7 mouse cellular contexts compared by ENCODE assay signal in the genomic region with DNA sequence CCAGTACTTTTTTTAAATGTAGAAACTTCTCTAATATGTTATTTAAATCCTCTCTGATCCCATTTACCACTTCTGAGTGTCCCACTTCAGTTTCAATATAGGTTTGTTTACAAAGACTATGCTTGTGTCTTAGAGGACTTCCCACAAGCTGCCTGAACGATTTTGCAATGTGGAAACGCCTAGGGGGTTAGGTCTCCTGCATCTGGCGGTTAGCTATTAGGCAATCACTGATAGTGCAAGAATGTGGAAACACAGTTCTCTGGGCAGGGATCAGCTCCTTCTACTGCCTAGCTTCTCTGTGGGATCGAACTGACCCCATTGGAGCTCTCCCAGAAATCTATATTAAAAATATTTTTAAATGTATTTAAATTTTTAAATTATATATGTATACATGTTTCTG. TPM values are rescaled to one million over a fixed set of nuclear protein-coding genes. Genes with fewer than 3 reads are reported as not detected.
DNase-seq lines count a peak whose midpoint lies in the region; ATAC-seq and TF ChIP-seq lines count a peak whose summit lies in the region.

A gene (minus strand): TSS at position 83 of the 400 bp plus-strand sequence.

- TF ChIP-seq EP300 in stomach, postnatal 0 days (optimal IDR thresholded peaks at IDR 0.05): no peak

- no peaks in the 10 kb centered on the region for H3K36me3 ChIP-seq in stomach, embryonic 14.5 days (ENCODE audit: control insufficient read depth, insufficient read depth, low read length)
- H3K36me3 ChIP-seq in stomach, postnatal 0 days (ENCODE audit: control insufficient read depth, insufficient read depth, low read length): no peaks in the 10 kb centered on the region
- no peaks in the 10 kb centered on the region for H3K36me3 ChIP-seq in hindbrain, embryonic 14.5 days (replicated peaks; ENCODE audit: control insufficient read depth, insufficient read depth)
- no peaks in the 10 kb centered on the region for H3K36me3 ChIP-seq in lung, embryonic 14.5 days (ENCODE audit: insufficient read depth)
- no peaks in the 10 kb centered on the region for H3K36me3 ChIP-seq in stomach, embryonic 15.5 days

- no peak for TF ChIP-seq CTCF in stomach, postnatal 0 days (IDR thresholded peaks at IDR 0.05; ENCODE audit: low read depth)
- TF ChIP-seq CTCF in embryonic fibroblast, embryonic 13.5 days (IDR thresholded peaks at IDR 0.05; ENCODE audit: borderline replicate concordance, insufficient read depth, low read length): no peak
- TF ChIP-seq CTCF in lung, embryonic 14.5 days (IDR thresholded peaks at IDR 0.05; ENCODE audit: low read depth): no peak

- no peak for TF ChIP-seq POLR2A in embryonic fibroblast, embryonic 13.5 days (IDR thresholded peaks at IDR 0.05; ENCODE audit: low read depth, low read length)

- H3K4me2 ChIP-seq in stomach, embryonic 14.5 days (replicated peaks; ENCODE audit: low read depth, low read length): no peak within 1 kb of the TSS
- no peak within 1 kb of the TSS for H3K4me2 ChIP-seq in stomach, postnatal 0 days (replicated peaks; ENCODE audit: low read depth)
- no peak within 1 kb of the TSS for H3K4me2 ChIP-seq in hindbrain, embryonic 14.5 days (replicated peaks)
- H3K4me2 ChIP-seq in lung, embryonic 14.5 days: no peak within 1 kb of the TSS
- no peak within 1 kb of the TSS for H3K4me2 ChIP-seq in stomach, embryonic 15.5 days

- no peak within 1 kb of the TSS for H3K9ac ChIP-seq in stomach, embryonic 14.5 days (replicated peaks; ENCODE audit: low read depth, low read length)
- H3K9ac ChIP-seq in stomach, postnatal 0 days (ENCODE audit: low read length): no peak within 1 kb of the TSS
- no peak within 1 kb of the TSS for H3K9ac ChIP-seq in hindbrain, embryonic 14.5 days
- H3K9ac ChIP-seq in lung, embryonic 14.5 days: no peak within 1 kb of the TSS
- no peak within 1 kb of the TSS for H3K9ac ChIP-seq in stomach, embryonic 15.5 days

- no peak for ATAC-seq in stomach, embryonic 14.5 days (ENCODE audit: insufficient number of reproducible peaks, insufficient read depth, low FRiP score, low read depth)
- no peak for ATAC-seq in stomach, postnatal 0 days (ENCODE audit: low FRiP score, low TSS enrichment)
- ATAC-seq in hindbrain, embryonic 14.5 days (ENCODE audit: low FRiP score): no peak
- no peak for ATAC-seq in lung, embryonic 14.5 days (ENCODE audit: insufficient read depth)
- ATAC-seq in stomach, embryonic 15.5 days (ENCODE audit: insufficient read depth, low FRiP score, low read depth): no peak

- no peak within 1 kb of the TSS for H3K27ac ChIP-seq in stomach, embryonic 14.5 days (ENCODE audit: low read length)
- no peak within 1 kb of the TSS for H3K27ac ChIP-seq in stomach, postnatal 0 days (replicated peaks)
- no peak within 1 kb of the TSS for H3K27ac ChIP-seq in embryonic fibroblast, embryonic 13.5 days (ENCODE audit: insufficient read depth, low read length)
- no peak within 1 kb of the TSS for H3K27ac ChIP-seq in hindbrain, embryonic 14.5 days
- H3K27ac ChIP-seq in lung, embryonic 14.5 days (ENCODE audit: low read depth): no peak within 1 kb of the TSS
- no peak within 1 kb of the TSS for H3K27ac ChIP-seq in stomach, embryonic 15.5 days

- WGBS in stomach, embryonic 14.5 days: 38% methylated on average over 4 of the region's 4 CpGs
- 23% methylated on average over 4 of the region's 4 CpGs for WGBS in stomach, postnatal 0 days
- 70% methylated on average over 4 of the region's 4 CpGs for WGBS in hindbrain, embryonic 14.5 days
- 26% methylated on average over 4 of the region's 4 CpGs for WGBS in lung, embryonic 14.5 days
- WGBS in stomach, embryonic 15.5 days: 37% methylated on average over 4 of the region's 4 CpGs

- H3K4me3 ChIP-seq in stomach, embryonic 14.5 days (ENCODE audit: low read depth, low read length): no peak within 1 kb of the TSS
- no peak within 1 kb of the TSS for H3K4me3 ChIP-seq in stomach, postnatal 0 days (ENCODE audit: low read depth, low read length)
- no peak within 1 kb of the TSS for H3K4me3 ChIP-seq in embryonic fibroblast, embryonic 13.5 days (ENCODE audit: insufficient read depth, low read length)
- no peak within 1 kb of the TSS for H3K4me3 ChIP-seq in hindbrain, embryonic 14.5 days (replicated peaks; ENCODE audit: low read length)
- no peak within 1 kb of the TSS for H3K4me3 ChIP-seq in lung, embryonic 14.5 days (ENCODE audit: low read depth, low read length)
- H3K4me3 ChIP-seq in stomach, embryonic 15.5 days (replicated peaks): no peak within 1 kb of the TSS

- no peaks in the 10 kb centered on the region for H3K9me3 ChIP-seq in stomach, embryonic 14.5 days (ENCODE audit: control insufficient read depth, low read depth, low read length)
- no peaks in the 10 kb centered on the region for H3K9me3 ChIP-seq in stomach, postnatal 0 days (ENCODE audit: control insufficient read depth, low read length)
- no peaks in the 10 kb centered on the region for H3K9me3 ChIP-seq in hindbrain, embryonic 14.5 days (ENCODE audit: control insufficient read depth, low read length)
- no peaks in the 10 kb centered on the region for H3K9me3 ChIP-seq in lung, embryonic 14.5 days (ENCODE audit: low read depth, low read length)
- no peaks in the 10 kb centered on the region for H3K9me3 ChIP-seq in stomach, embryonic 15.5 days

- no peaks in the 10 kb centered on the region for H3K27me3 ChIP-seq in stomach, embryonic 14.5 days (ENCODE audit: control insufficient read depth, insufficient read depth, low read length)
- H3K27me3 ChIP-seq in stomach, postnatal 0 days (ENCODE audit: control insufficient read depth, insufficient read depth, low read length): no peaks in the 10 kb centered on the region
- H3K27me3 ChIP-seq in hindbrain, embryonic 14.5 days (ENCODE audit: control insufficient read depth, insufficient read depth, low read length): no peaks in the 10 kb centered on the region
- no peaks in the 10 kb centered on the region for H3K27me3 ChIP-seq in lung, embryonic 14.5 days (ENCODE audit: insufficient read depth, low read length)
- no peaks in the 10 kb centered on the region for H3K27me3 ChIP-seq in stomach, embryonic 15.5 days (replicated peaks)

- H3K4me1 ChIP-seq in stomach, embryonic 14.5 days (ENCODE audit: control insufficient read depth, insufficient read depth, low read length): no peaks in the 10 kb centered on the region
- H3K4me1 ChIP-seq in stomach, postnatal 0 days (replicated peaks; ENCODE audit: control insufficient read depth, insufficient read depth): no peaks in the 10 kb centered on the region
- H3K4me1 ChIP-seq in embryonic fibroblast, embryonic 13.5 days (ENCODE audit: control insufficient read depth, insufficient read depth, low read length): no peaks in the 10 kb centered on the region
- H3K4me1 ChIP-seq in hindbrain, embryonic 14.5 days (replicated peaks; ENCODE audit: control insufficient read depth, insufficient read depth, low read length): no peaks in the 10 kb centered on the region
- no peaks in the 10 kb centered on the region for H3K4me1 ChIP-seq in lung, embryonic 14.5 days (ENCODE audit: insufficient read depth)
- H3K4me1 ChIP-seq in stomach, embryonic 15.5 days: no peaks in the 10 kb centered on the region

- no peak for DNase-seq in stomach, postnatal 0 days (ENCODE audit: low spot score)
- no peak for DNase-seq in hindbrain, embryonic 14.5 days (ENCODE audit: low spot score)
- peak; percentile 54 for DNase-seq in lung, embryonic 14.5 days
- no peak for DNase-seq in cerebellum, adult 9-11 months

RNA-seq across cellular contexts. Expression of the gene that starts here (rescaled TPM):
- polyA plus RNA-seq in stomach, embryonic 14.5 days (2014; fragmentation: Nextera tagmentation; extraction: Ambion mirVana): 24.6 and 27.3 TPM in 2 replicates
- polyA plus RNA-seq in stomach, postnatal 0 days (2015; fragmentation: Nextera tagmentation; extraction: Ambion mirVana): 9.3 and 11.1 TPM in 2 replicates
- 137 and 139 TPM in 2 replicates for polyA plus RNA-seq in embryonic fibroblast, embryonic 13.5 days (2011; ENCODE audit: insufficient read length, low read depth, missing spikeins)
- 58.7 and 61.7 TPM in 2 replicates for polyA plus RNA-seq in hindbrain, embryonic 14.5 days (2014; fragmentation: Nextera tagmentation; extraction: Ambion mirVana)
- polyA plus RNA-seq in lung, embryonic 14.5 days (2014; fragmentation: Nextera tagmentation; extraction: Ambion mirVana): 14.6 and 16.0 TPM in 2 replicates
- 16.4 and 17.5 TPM in 2 replicates for polyA plus RNA-seq in stomach, embryonic 15.5 days (2015; fragmentation: Nextera tagmentation; extraction: Ambion mirVana)
